Mouse (Mus musculus): ENCODE measurements around the gene Gm973. TPM values are rescaled to one million over a fixed set of nuclear protein-coding genes. Genes with fewer than 3 reads are reported as not detected.

Gene Gm973
- polyA plus RNA-seq, 1 experiment from 2014 or later, result 1.2 TPM

DNA sequence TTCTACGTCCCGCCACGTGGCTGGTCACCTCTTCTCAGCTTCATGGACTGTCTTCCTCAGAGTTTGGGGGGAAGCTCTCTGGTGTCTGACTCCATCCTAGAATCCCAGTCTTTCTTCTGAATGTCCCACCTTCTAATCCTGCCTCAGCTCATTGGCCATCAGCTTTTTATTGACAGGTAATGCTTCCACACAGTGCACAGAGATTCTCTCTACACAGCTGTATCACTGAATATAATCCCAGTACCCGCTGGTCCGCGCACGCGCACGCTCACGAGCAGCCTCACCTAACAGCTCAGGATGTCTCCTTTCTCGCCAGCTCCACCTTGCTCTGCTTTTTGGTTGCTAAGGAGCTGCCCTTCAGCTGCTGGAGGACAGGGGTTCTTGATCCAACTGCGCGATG is 90.4 kb downstream of the Gm973 start:
- no peak overlapping the region for H3K27ac ChIP-seq (replicated peaks)
- H3K4me1 ChIP-seq, result peaks cover 14% of the 10 kb centered on the region
- H3K9me3 ChIP-seq, result no peaks in the 10 kb centered on the region
- no peak overlapping the region for H3K4me3 ChIP-seq
- 0 out of 2 replicates have a peak, but pooled peaks cover 8% of the 10 kb centered on the region for H3K27me3 ChIP-seq (replicated peaks; ENCODE audit: low read depth, poor library complexity, severe bottlenecking)
- no peak for DNase-seq (ENCODE audit: low spot score)
- H3K36me3 ChIP-seq (replicated peaks), result no peaks in the 10 kb centered on the region
- 91% methylated on average over 13 of the region's 13 CpGs for WGBS

DNA sequence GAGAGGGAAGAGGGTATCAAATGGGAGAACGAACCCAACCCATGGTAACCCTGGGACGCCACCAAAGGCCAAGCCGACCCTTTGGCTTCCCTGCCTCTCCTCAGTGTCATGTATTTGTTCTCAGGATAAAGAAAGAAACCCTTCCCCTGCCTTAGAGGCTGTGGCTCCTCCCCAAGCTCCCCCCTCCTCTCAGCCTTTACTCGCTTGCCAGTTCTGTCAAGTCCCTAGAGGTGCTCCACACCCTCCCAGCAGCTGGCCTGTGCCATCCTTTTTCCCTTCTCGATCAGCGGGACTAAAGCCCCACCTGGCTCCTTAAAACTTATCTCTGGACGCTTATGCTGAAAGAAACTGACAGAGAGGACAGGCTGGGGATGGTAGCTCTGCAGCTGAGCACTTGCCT is 91.0 kb downstream of the Gm973 start:
- no peak for DNase-seq (ENCODE audit: low spot score)

GRCm38 (mm10) chr1:59608125-59608762 is 92.2 kb downstream of the Gm973 start:
- no peak overlapping the region for H3K27ac ChIP-seq (replicated peaks)
- H3K9me3 ChIP-seq, result no peaks in the 10 kb centered on the region
- no peaks in the 10 kb centered on the region for H3K27me3 ChIP-seq (replicated peaks; ENCODE audit: low read depth, poor library complexity, severe bottlenecking)
- H3K36me3 ChIP-seq (replicated peaks), result no peaks in the 10 kb centered on the region
- no peak for DNase-seq (ENCODE audit: low spot score)
- 86% methylated on average over 7 of the region's 7 CpGs for WGBS
- H3K4me3 ChIP-seq, result no peak overlapping the region
- peaks cover 14% of the 10 kb centered on the region for H3K4me1 ChIP-seq

More for the DNA sequence above, 91.0 kb downstream of the Gm973 start:
- Histone ChIP-seq H3K9me3 (no peaks in the 10 kb centered on the region), H3K27me3 (replicated peaks; ENCODE audit: low read depth, poor library complexity, severe bottlenecking) (0 out of 2 replicates have a peak, but pooled peaks cover 6% of the 10 kb centered on the region), H3K4me1 (peaks cover 14% of the 10 kb centered on the region), H3K27ac (replicated peaks) (no peak overlapping the region), H3K4me3 (no peak overlapping the region), H3K36me3 (replicated peaks) (no peaks in the 10 kb centered on the region)
- WGBS, result 60% methylated on average over 7 of the region's 7 CpGs

DNA sequence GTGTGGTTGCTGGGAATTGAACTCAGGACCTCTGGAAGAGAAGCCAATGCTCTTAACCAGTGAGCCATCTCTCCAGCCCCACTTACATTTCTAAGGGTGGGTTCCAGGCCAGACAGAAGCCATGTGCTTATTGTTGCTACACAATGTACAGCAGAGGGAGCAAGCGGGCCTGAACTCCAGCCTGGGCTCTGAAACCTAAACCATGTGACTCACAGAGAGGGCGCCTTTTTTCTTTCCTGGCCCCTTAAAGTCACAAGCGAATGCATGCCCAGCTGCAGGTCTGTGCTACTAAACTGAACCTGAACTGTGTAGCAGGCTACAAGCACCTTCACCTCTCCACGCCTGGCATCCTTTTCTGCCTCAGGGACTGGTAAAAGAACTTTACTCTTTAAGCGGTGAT is 92.9 kb downstream of the Gm973 start:
- peaks cover 13% of the 10 kb centered on the region for H3K4me1 ChIP-seq
- H3K27me3 ChIP-seq (replicated peaks; ENCODE audit: low read depth, poor library complexity, severe bottlenecking), result no peaks in the 10 kb centered on the region
- H3K4me3 ChIP-seq, result no peak overlapping the region
- 67% methylated on average over 5 of the region's 5 CpGs for WGBS
- no peak overlapping the region; the same call in 1 of the 2 replicates for H3K27ac ChIP-seq (replicated peaks)
- H3K9me3 ChIP-seq, result no peaks in the 10 kb centered on the region
- DNase-seq (ENCODE audit: low spot score), result peak; percentile 41
- no peaks in the 10 kb centered on the region for H3K36me3 ChIP-seq (replicated peaks)

DNA sequence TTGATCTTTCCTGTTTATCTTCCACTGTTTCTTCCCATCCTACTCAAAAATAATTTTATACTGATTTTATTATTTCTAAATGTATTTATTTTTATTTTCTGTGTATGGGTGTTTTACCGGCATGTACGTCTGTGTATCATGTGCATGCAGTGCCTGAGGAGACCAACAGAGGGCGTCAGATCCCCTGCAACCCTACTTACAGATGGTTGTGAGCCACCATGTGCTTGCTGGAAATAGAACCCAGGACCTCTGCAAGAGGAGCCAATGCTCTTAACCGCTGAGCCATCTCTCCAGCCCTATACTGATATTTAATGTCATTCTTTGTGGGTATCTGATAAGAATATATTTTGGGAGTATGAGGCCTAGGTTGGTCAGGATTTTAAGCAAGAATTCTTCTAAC is 93.4 kb downstream of the Gm973 start:
- no peaks in the 10 kb centered on the region for H3K27me3 ChIP-seq (replicated peaks; ENCODE audit: low read depth, poor library complexity, severe bottlenecking)
- DNase-seq (ENCODE audit: low spot score), result peak; percentile 35
- peaks cover 14% of the 10 kb centered on the region for H3K4me1 ChIP-seq
- H3K36me3 ChIP-seq (replicated peaks), result no peaks in the 10 kb centered on the region
- WGBS, result 85% methylated on average over 4 of the region's 4 CpGs
- no peaks in the 10 kb centered on the region for H3K9me3 ChIP-seq
- no peak overlapping the region for H3K27ac ChIP-seq (replicated peaks)
- H3K4me3 ChIP-seq, result no peak overlapping the region

GRCm38 (mm10) chr1:59609896-59610295 is 93.8 kb downstream of the Gm973 start:
- no peaks in the 10 kb centered on the region for H3K9me3 ChIP-seq
- H3K36me3 ChIP-seq (replicated peaks), result no peaks in the 10 kb centered on the region
- 73% methylated on average over 10 of the region's 10 CpGs for WGBS
- no peaks in the 10 kb centered on the region for H3K27me3 ChIP-seq (replicated peaks; ENCODE audit: low read depth, poor library complexity, severe bottlenecking)
- DNase-seq (ENCODE audit: low spot score), result peak; percentile 49
- no peak overlapping the region for H3K27ac ChIP-seq (replicated peaks)
- peaks cover 14% of the 10 kb centered on the region for H3K4me1 ChIP-seq
- H3K4me3 ChIP-seq, result no peak overlapping the region

- H3K9me3 ChIP-seq, result no peaks in the 10 kb centered on the region
- DNase-seq (ENCODE audit: low spot score), result no peak
- 84% methylated on average over 3 of the region's 3 CpGs for whole genome bisulfite sequencing
- H3K4me1 ChIP-seq, result peaks cover 14% of the 10 kb centered on the region
- no peaks in the 10 kb centered on the region for H3K36me3 ChIP-seq (replicated peaks)
- no peaks in the 10 kb centered on the region for H3K27me3 ChIP-seq (replicated peaks; ENCODE audit: low read depth, poor library complexity, severe bottlenecking)
- H3K4me3 ChIP-seq, result no peak overlapping the region
- no peak overlapping the region for H3K27ac ChIP-seq (replicated peaks)
Observed at GRCm38 (mm10) chr1:59610929-59611328, 94.9 kb downstream of the Gm973 start.

DNA sequence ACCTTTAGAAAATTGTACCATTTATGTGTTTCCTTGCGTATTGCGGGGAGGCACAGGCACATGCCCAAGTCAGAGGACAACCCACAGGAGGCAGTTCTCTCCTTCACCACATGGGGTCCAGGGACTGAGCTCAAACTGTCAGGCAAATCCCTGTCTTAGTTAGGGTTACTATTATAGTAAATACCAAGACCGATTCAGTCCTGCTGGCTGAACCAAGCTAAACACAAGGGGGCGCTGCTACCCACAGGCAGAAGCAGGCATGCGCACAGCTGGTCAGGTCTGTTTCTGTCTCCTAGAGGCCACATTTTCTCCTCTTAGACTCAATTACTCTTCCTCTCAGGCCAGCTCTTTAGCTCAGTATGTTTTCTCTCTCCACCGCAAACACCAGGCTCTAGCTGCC is 97.7 kb downstream of the Gm973 start:
- Histone ChIP-seq H3K4me3 (no peak overlapping the region), H3K27ac (replicated peaks) (no peak overlapping the region), H3K36me3 (replicated peaks) (no peaks in the 10 kb centered on the region), H3K27me3 (replicated peaks; ENCODE audit: low read depth, poor library complexity, severe bottlenecking) (no peaks in the 10 kb centered on the region), H3K4me1 (peaks cover 10% of the 10 kb centered on the region; the same call in 1 of the 2 replicates), H3K9me3 (no peaks in the 10 kb centered on the region)
- peak; percentile 81 for DNase-seq (ENCODE audit: low spot score)
- WGBS, result 41% methylated on average over 6 of the region's 6 CpGs

DNA sequence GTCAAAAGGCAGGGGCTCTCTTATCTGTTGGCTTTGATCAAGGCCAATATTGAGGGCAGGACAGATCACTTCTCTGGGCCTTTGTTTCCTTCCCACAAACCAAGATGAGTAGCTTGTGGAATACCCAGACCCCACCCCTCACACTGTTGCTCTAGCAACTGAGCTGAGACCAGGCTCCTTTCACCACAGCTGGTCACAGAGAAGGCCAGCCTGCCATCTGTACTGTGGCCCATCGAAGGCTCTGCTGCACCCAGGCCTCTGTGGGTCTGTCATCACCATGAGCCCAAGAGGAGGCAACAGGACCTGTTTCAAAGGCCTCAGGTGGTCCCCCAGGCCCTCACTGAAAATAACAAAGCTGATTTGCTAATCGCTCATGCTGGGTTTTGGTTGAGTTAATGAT is 99.0 kb downstream of the Gm973 start:
- 87% methylated on average over 2 of the region's 2 CpGs for WGBS
- Histone ChIP-seq H3K4me1 (peaks cover 7% of the 10 kb centered on the region; the same call in 1 of the 2 replicates), H3K9me3 (no peaks in the 10 kb centered on the region), H3K4me3 (no peak overlapping the region), H3K27ac (replicated peaks) (no peak overlapping the region), H3K36me3 (replicated peaks) (no peaks in the 10 kb centered on the region), H3K27me3 (replicated peaks; ENCODE audit: low read depth, poor library complexity, severe bottlenecking) (no peaks in the 10 kb centered on the region)
- DNase-seq (ENCODE audit: low spot score), result no peak

DNA sequence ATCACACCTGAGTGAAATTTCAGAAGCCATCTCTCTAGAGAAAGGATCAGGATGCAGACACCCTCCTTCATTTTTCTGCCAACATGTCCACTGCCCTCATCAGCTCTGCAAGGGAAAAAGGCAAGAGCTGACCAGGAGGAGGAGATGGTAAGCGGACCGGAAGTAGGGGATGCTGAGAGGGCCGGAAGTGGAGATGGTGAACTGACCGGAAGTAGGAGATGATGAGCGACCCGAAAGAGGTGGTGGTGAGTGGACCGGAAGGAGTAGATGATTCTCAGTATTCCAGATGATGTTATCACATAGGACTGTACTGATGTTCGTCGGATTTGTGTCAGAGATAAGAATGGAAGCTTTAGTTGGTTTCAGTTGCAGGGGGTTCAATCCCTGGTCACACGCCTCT is 103.1 kb downstream of the Gm973 start:
- DNase-seq (ENCODE audit: low spot score), result no peak
- 91% methylated on average over 10 of the region's 10 CpGs for WGBS
- no peaks in the 10 kb centered on the region for H3K36me3 ChIP-seq (replicated peaks)
- H3K4me1 ChIP-seq, result peaks cover 5% of the 10 kb centered on the region; the same call in 1 of the 2 replicates
- H3K4me3 ChIP-seq, result no peak overlapping the region
- H3K27me3 ChIP-seq (replicated peaks; ENCODE audit: low read depth, poor library complexity, severe bottlenecking), result no peaks in the 10 kb centered on the region
- H3K9me3 ChIP-seq, result no peaks in the 10 kb centered on the region
- no peak overlapping the region for H3K27ac ChIP-seq (replicated peaks)

DNA sequence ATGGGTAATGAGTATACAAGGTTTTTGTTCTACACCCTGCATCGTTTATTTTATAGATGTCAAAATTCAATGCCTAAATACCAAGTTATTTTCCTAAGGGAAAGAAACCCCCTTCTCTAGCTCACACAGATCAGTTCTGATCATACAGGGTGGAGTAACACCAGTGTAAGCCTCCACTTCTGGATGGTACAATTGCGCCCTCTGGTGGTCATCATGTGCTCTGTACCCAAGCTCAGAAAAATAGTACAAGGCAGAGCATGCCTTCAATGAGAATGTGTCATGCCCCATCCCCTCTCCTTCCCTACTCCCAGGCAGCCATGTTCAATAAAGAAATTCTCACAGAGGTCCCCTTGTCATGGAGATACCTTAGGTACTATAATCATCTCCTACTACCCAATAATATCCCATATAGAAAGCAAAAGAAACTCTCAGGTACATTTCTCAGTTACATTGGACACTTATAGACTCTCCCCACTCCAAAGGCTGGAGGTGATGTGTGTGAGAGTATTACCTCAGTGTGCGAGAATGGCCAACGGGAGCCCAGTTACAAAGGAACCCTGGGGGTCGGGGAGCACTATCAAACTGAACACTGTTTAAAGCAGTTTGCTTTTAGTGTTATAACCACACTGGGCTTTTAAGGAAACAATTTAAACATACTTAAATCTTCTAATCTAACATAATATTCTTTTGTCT is 107.4 kb downstream of the Gm973 start:
- Histone ChIP-seq H3K9me3 (no peaks in the 10 kb centered on the region), H3K4me3 (no peak overlapping the region), H3K27me3 (replicated peaks; ENCODE audit: low read depth, poor library complexity, severe bottlenecking) (no peaks in the 10 kb centered on the region), H3K4me1 (0 out of 2 replicates have a peak, but pooled peaks cover 3% of the 10 kb centered on the region), H3K27ac (replicated peaks) (no peak overlapping the region), H3K36me3 (replicated peaks) (no peaks in the 10 kb centered on the region)
- 31% methylated on average over 5 of the region's 5 CpGs for WGBS
- DNase-seq (ENCODE audit: low spot score), result peak; percentile 82

GRCm38 (mm10) chr1:59625410-59625809 is 109.3 kb downstream of the Gm973 start:
- no peak for DNase-seq (ENCODE audit: low spot score)
- WGBS, result 89% methylated on average over 5 of the region's 5 CpGs

GRCm38 (mm10) chr1:59629194-59629593 is 113.1 kb downstream of the Gm973 start:
- Histone ChIP-seq H3K27me3 (replicated peaks; ENCODE audit: low read depth, poor library complexity, severe bottlenecking) (no peaks in the 10 kb centered on the region), H3K27ac (replicated peaks) (no peak overlapping the region), H3K4me3 (no peak overlapping the region), H3K36me3 (replicated peaks) (no peaks in the 10 kb centered on the region), H3K4me1 (peaks cover 23% of the 10 kb centered on the region), H3K9me3 (no peaks in the 10 kb centered on the region)
- WGBS, result 44% methylated on average over 6 of the region's 6 CpGs
- DNase-seq (ENCODE audit: low spot score), result no peak

More at GRCm38 (mm10) chr1:59625410-59625809, 109.3 kb downstream of the Gm973 start:
- Histone ChIP-seq H3K4me1 (peaks cover 9% of the 10 kb centered on the region; the same call in 1 of the 2 replicates), H3K27ac (replicated peaks) (no peak overlapping the region), H3K36me3 (replicated peaks) (no peaks in the 10 kb centered on the region), H3K4me3 (no peak overlapping the region), H3K27me3 (replicated peaks; ENCODE audit: low read depth, poor library complexity, severe bottlenecking) (no peaks in the 10 kb centered on the region), H3K9me3 (no peaks in the 10 kb centered on the region)

Data from embryonic facial prominence, embryonic 10.5 days (tissue).